Mouse (Mus musculus) spleen, adult 2 months (tissue): ENCODE measurements at regions not wholly inside any gene's neighbourhood (a gene's known extent, or its start where the extent isn't known, plus 50 kb on each side); places are given as distances from the start of the nearest gene placed in this dataset.

Experiments
- CTCF ChIP-seq: fragments of 200-500 bp; IDR thresholded peaks from 2 replicates; pipeline ENCODE4 v1.5.1; 2011; ENCODE audit warnings: mild to moderate bottlenecking, inconsistent platforms; ENCODE audit not compliant: insufficient read depth, insufficient read length, insufficient replicate concordance; ENCODE audit errors: extremely low read depth
- POLR2A ChIP-seq: fragments of 200-500 bp; IDR thresholded peaks from 2 replicates; pipeline ENCODE4 v1.6.1; 2011; ENCODE audit warnings: low read depth, low read length, inconsistent platforms

DNA sequence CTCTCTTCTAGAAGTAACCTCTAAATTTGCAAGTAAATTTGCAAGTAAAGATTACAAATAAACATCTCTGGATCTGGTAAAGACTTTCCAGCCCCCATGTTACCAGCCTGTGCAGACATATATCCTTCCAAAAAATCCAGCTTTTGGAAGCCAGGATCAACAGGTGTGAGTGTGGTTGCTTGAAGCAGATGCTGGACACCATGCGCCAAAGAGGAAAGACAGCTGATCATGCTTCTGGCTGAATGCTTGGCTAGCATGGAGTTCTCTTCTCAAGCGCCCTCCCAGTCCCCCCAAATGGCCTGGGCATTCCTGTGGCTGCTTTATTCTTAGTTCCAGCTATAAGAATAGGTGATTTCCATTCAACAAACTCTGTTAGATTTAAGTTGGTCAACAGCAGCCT, 404.9 kb downstream of the Gm45692 start:
- TF ChIP-seq CTCF (no peak), POLR2A (no peak)
